Mouse (Mus musculus): ENCODE data around the gene Camkmt. TPM values are rescaled to one million over a fixed set of nuclear protein-coding genes. Genes with fewer than 3 reads are reported as not detected.

The Camkmt gene
- polyA plus RNA-seq, 1 experiment from 2014 or later, result 20.4 TPM

DNA sequence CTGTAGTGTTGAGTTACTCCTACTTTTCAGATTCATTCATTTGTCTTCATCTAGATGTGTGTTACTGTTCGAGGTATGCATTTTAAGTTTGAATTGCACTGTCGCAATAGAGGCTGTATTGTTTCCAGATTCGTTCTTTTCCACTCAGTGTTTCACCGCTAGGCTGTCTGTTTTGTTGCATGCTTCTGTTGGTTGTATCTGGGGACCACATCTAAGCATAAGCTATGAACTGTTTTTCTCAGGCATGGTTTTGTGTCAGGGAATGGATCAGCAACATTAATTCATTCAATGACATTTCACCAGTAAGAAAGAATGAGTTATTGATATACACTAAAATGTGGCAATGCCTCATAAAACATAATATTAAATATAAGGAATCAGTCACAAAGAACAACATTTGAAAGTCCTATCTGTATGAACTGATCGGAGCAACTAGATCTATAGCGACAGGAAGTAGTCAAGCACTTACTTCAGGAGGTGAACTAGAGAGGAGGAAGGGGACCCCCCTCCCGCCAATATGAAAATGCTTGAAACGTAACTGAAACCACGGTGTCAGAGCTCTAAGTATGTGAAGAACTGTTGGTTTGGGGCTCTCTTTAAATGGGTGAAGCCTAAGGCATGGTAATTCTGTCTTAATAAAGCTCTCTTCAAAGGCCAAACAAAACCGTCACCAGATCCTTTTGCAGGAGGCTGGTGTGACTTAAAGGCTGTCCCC lies 80.3 kb downstream of the Camkmt start:
- no peak overlapping the region for H3K4me3 ChIP-seq (replicated peaks; ENCODE audit: low read length)
- 82% methylated on average over 10 of the region's 10 CpGs for WGBS
- H3K4me1 ChIP-seq (replicated peaks; ENCODE audit: control insufficient read depth, insufficient read depth, low read length), result no peaks in the 10 kb centered on the region
- H3K9me3 ChIP-seq (ENCODE audit: control insufficient read depth, low read length), result no peaks in the 10 kb centered on the region
- DNase-seq (ENCODE audit: low spot score), result no peak
- H3K27ac ChIP-seq, result no peak overlapping the region
- no peak overlapping the region for H3K4me2 ChIP-seq (replicated peaks)
- no peak for ATAC-seq (ENCODE audit: low FRiP score)
- no peak overlapping the region for H3K9ac ChIP-seq
- no peaks in the 10 kb centered on the region for H3K27me3 ChIP-seq (ENCODE audit: control insufficient read depth, insufficient read depth, low read length)
- H3K36me3 ChIP-seq (replicated peaks; ENCODE audit: control insufficient read depth, insufficient read depth), result no peaks in the 10 kb centered on the region

DNA sequence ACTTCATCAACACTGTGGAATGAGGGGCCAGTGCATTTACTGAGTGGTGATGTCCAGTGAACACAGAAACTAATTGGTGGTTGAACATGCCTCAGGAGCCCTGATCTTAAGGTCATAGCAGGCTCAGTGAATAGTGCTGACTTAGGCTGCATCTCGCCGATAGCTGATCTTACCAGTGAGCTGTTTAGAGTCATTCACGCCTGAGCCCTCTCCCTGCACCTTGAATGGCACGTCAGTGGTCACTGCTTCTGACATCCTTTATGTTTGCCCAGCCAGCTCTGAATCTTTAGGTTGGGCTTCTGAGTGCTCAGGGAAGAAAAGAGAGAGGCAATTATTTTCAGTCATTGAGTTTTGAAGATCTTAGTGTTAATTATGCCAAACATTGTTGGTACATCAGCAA lies 81.6 kb downstream of the Camkmt start:
- DNase-seq (ENCODE audit: low spot score) (no peak), ATAC-seq (ENCODE audit: low FRiP score) (no peak)
- H3K4me1 ChIP-seq (replicated peaks; ENCODE audit: control insufficient read depth, insufficient read depth, low read length), result no peaks in the 10 kb centered on the region
- 8% methylated on average over 4 of the region's 4 CpGs for WGBS
- H3K36me3 ChIP-seq (replicated peaks; ENCODE audit: control insufficient read depth, insufficient read depth), result no peaks in the 10 kb centered on the region
- no peak overlapping the region for H3K9ac ChIP-seq
- H3K4me3 ChIP-seq (replicated peaks; ENCODE audit: low read length), result no peak overlapping the region
- no peaks in the 10 kb centered on the region for H3K9me3 ChIP-seq (ENCODE audit: control insufficient read depth, low read length)
- no peak overlapping the region for H3K4me2 ChIP-seq (replicated peaks)
- no peak overlapping the region for H3K27ac ChIP-seq
- H3K27me3 ChIP-seq (ENCODE audit: control insufficient read depth, insufficient read depth, low read length), result no peaks in the 10 kb centered on the region

DNA sequence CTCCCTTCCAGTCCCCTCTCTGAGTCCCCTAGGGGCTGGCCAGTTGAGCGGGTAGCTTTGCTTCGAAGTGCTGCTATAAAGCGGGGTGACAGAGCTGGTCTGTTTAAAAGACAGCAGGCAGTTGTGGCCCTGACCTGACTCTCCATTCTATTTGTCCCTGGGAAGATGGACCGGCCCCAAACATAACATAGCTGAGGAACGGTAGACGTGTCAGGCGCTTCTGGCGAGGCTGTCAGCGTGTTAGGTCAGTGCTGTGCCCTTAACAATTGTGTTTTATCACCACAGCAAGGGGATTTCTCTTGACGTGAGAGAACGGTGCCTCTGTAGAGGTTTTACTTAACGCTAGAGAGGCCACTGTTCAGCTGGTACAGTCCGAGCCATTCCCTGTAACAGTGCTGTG lies 86.9 kb downstream of the Camkmt start:
- H3K9ac ChIP-seq, result no peak overlapping the region
- no peak overlapping the region for H3K27ac ChIP-seq
- 42% methylated on average over 13 of the region's 13 CpGs for WGBS
- no peak for DNase-seq (ENCODE audit: low spot score)
- no peak overlapping the region for H3K4me3 ChIP-seq (replicated peaks; ENCODE audit: low read length)
- H3K4me2 ChIP-seq (replicated peaks), result no peak overlapping the region
- H3K4me1 ChIP-seq (replicated peaks; ENCODE audit: control insufficient read depth, insufficient read depth, low read length), result peaks cover 6% of the 10 kb centered on the region; the same call in 1 of the 2 replicates
- H3K36me3 ChIP-seq (replicated peaks; ENCODE audit: control insufficient read depth, insufficient read depth), result no peaks in the 10 kb centered on the region
- no peak for ATAC-seq (ENCODE audit: low FRiP score)
- H3K9me3 ChIP-seq (ENCODE audit: control insufficient read depth, low read length), result no peaks in the 10 kb centered on the region
- H3K27me3 ChIP-seq (ENCODE audit: control insufficient read depth, insufficient read depth, low read length), result no peaks in the 10 kb centered on the region

DNA sequence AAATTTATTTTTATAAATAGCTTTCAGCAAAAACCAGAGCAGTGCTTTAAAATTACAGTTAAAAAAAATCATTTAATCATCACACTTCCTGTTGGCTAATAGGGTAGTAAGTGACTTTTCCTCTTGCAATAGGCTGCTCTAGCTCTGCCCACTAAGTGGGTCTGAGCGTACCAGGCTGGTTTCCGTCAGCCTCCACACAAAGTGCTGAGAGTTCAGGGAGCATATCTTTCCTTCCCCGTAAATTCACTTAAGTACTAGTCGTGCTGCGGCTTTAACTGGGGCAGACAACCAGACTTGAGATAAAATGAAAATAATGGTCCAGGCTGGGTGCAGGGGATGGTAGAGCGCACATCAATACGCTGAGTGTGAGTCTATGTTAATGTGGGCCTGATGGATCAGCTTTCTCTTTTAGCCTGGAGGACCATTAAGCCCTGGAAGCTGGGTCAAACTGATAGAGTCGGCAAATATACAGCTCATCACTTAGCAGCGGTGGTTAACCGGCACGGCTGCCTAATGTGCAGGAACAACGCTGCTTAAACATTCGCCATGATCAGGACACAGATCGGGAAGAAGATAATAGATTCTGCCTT lies 90.2 kb downstream of the Camkmt start:
- no peak for DNase-seq (ENCODE audit: low spot score)
- WGBS, result 26% methylated on average over 14 of the region's 14 CpGs

DNA sequence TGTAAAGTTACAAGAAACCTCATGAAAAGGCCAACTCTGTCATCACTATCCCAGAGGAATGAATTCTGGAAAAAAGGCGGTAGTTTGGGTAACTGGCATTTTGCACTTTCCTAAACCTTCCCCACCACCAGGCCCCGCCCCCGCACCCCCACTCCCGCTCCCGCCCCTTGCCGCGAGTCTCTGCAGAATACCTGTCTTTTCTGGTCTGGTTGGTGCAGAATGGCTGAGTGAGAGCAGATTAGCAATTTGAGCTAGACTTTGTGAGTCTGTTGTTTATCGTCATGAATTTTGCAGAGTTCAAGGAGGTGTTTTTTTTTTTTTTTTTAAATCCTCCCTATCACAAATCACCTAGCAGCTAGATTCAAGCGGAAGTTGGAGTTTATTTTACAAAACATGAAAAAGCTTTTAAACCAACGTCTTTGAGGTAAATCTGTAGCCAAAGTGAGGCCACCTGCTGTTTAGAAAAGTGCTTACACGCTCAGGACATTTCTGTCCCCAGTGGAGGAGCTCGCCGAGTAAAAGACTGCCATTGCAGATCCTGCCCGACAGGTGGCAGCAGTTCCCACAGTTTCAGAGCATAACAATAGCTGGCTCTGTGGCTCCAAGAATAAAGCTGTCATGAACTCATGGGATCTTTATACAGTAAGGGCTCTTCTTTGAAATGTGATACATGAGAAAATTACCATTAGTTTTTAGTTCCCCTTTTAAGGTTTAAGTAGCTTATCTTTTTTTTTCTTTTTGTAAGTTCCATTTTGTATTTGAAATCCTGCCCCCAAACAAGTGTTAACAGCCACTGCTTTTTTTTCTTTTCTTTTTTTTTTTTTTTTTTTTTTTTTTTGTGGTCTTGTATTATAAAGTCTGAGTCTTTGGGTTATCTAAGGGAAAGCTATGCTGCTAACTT lies 99.1 kb downstream of the Camkmt start:
- DNase-seq (ENCODE audit: low spot score) (peak; percentile 98), ATAC-seq (ENCODE audit: low FRiP score) (peak; percentile 87)
- 7% methylated on average over 14 of the region's 14 CpGs for WGBS
- Histone ChIP-seq H3K27me3 (ENCODE audit: control insufficient read depth, insufficient read depth, low read length) (no peaks in the 10 kb centered on the region), H3K9me3 (ENCODE audit: control insufficient read depth, low read length) (no peaks in the 10 kb centered on the region), H3K4me3 (replicated peaks; ENCODE audit: low read length) (no peak overlapping the region), H3K27ac (no peak overlapping the region), H3K4me2 (replicated peaks) (peak overlapping the region; percentile 37), H3K4me1 (replicated peaks; ENCODE audit: control insufficient read depth, insufficient read depth, low read length) (peaks cover 4% of the 10 kb centered on the region; the same call in 1 of the 2 replicates), H3K9ac (peak overlapping the region; percentile 9; the same call in 1 of the 2 replicates), H3K36me3 (replicated peaks; ENCODE audit: control insufficient read depth, insufficient read depth) (no peaks in the 10 kb centered on the region)

More for the DNA sequence above, 90.2 kb downstream of the Camkmt start:
- Histone ChIP-seq H3K4me2 (replicated peaks) (peak overlapping the region; percentile 39), H3K27ac (peak overlapping the region; percentile 26; the same call in 1 of the 2 replicates), H3K4me1 (replicated peaks; ENCODE audit: control insufficient read depth, insufficient read depth, low read length) (peaks cover 6% of the 10 kb centered on the region; the same call in 1 of the 2 replicates), H3K9me3 (ENCODE audit: control insufficient read depth, low read length) (no peaks in the 10 kb centered on the region), H3K27me3 (ENCODE audit: control insufficient read depth, insufficient read depth, low read length) (no peaks in the 10 kb centered on the region), H3K4me3 (replicated peaks; ENCODE audit: low read length) (0 out of 2 replicates have a peak overlapping the region, but pooled peaks have one; percentile 2), H3K36me3 (replicated peaks; ENCODE audit: control insufficient read depth, insufficient read depth) (no peaks in the 10 kb centered on the region), H3K9ac (no peak overlapping the region)
- ATAC-seq (ENCODE audit: low FRiP score), result no peak

DNA sequence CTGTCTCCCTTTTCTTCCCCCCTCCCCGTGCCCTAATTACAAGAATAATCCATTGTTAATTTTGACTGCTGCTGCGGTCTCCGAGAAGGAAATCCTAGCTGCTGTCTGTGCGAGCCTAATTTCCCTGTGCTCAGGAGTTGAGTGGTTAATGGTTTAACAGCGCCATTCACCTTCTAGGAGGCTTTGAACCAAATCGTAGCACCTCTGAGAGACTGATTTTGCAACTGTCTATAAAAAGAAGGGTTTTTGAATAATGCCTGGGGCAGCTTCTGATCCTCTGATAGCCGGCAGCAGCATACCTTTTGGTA lies 99.7 kb downstream of the Camkmt start:
- Histone ChIP-seq H3K4me1 (replicated peaks; ENCODE audit: control insufficient read depth, insufficient read depth, low read length) (peaks cover 4% of the 10 kb centered on the region; the same call in 1 of the 2 replicates), H3K4me3 (replicated peaks; ENCODE audit: low read length) (no peak overlapping the region), H3K36me3 (replicated peaks; ENCODE audit: control insufficient read depth, insufficient read depth) (no peaks in the 10 kb centered on the region), H3K27ac (no peak overlapping the region), H3K4me2 (replicated peaks) (peak overlapping the region; percentile 37), H3K9ac (peak overlapping the region; percentile 9; the same call in 1 of the 2 replicates), H3K9me3 (ENCODE audit: control insufficient read depth, low read length) (no peaks in the 10 kb centered on the region), H3K27me3 (ENCODE audit: control insufficient read depth, insufficient read depth, low read length) (no peaks in the 10 kb centered on the region)
- DNase-seq (ENCODE audit: low spot score), result no peak
- WGBS, result 12% methylated on average over 7 of the region's 7 CpGs
- ATAC-seq (ENCODE audit: low FRiP score), result no peak

DNA sequence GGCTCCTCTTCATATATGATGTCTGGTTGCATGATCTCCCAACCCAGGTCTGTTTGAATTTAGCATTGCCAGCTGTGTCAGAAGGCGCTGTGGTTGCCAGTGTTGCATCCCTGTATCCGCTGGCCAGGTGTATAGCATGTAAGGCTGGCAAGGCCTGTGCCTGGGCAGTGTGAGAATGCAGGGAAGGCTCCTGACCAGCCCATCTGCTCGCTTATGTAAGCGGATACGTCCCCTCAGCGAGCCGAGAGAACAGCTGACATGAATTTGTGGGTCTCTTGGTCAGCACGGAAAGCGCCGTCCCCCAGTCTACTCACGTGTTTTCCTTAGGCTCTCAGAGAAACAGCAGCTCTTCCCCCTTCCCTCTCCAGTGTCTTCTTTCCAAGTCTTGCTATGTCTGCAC lies 102.9 kb downstream of the Camkmt start:
- Histone ChIP-seq H3K9me3 (ENCODE audit: control insufficient read depth, low read length) (no peaks in the 10 kb centered on the region), H3K36me3 (replicated peaks; ENCODE audit: control insufficient read depth, insufficient read depth) (no peaks in the 10 kb centered on the region), H3K27me3 (ENCODE audit: control insufficient read depth, insufficient read depth, low read length) (no peaks in the 10 kb centered on the region), H3K4me3 (replicated peaks; ENCODE audit: low read length) (no peak overlapping the region), H3K4me2 (replicated peaks) (no peak overlapping the region), H3K4me1 (replicated peaks; ENCODE audit: control insufficient read depth, insufficient read depth, low read length) (peaks cover 4% of the 10 kb centered on the region; the same call in 1 of the 2 replicates), H3K9ac (no peak overlapping the region), H3K27ac (no peak overlapping the region)
- no peak for ATAC-seq (ENCODE audit: low FRiP score)
- no peak for DNase-seq (ENCODE audit: low spot score)
- 87% methylated on average over 11 of the region's 11 CpGs for WGBS

DNA sequence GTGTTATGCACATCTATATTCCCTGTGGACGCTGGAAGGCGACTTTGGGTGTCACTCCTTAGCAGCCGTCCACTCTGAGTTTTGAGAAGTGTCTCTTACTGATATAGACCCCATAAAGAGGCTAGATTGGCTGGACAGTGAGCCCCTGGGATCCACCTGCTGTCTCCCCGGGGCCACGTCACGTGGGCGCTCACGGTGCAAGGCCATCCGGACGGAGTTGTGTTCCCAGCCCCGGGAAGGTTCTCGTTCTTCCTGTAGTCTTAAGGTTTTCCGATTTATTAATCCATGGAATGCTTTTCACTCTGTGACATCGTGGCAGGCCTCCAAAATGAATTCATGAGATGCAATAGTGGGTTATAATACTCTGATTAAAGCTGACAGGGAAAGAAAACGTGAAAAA lies 108.4 kb downstream of the Camkmt start:
- no peak for ATAC-seq (ENCODE audit: low FRiP score)
- H3K4me1 ChIP-seq (replicated peaks; ENCODE audit: control insufficient read depth, insufficient read depth, low read length), result no peaks in the 10 kb centered on the region
- WGBS, result 86% methylated on average over 15 of the region's 15 CpGs

DNA sequence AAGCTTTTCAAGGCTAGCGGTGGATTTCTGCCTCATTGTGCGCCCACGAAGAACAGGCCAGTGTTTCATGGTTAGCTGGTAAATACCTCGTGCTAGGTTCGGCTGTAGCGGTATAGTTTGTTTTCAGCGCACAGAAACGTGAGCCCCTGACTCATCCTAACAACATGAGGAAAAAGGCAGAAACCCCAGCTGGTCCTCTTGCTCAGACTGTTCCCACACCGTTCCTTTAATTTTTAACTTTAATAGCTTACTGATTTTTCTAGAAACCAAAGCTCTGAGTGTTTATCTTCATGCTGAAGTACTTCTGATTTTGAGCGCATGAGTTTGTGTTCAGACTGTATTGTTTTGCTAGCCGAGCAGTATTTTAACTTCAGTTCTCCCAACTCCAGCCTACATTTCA lies 109.0 kb downstream of the Camkmt start:
- Histone ChIP-seq H3K27ac (no peak overlapping the region), H3K36me3 (replicated peaks; ENCODE audit: control insufficient read depth, insufficient read depth) (no peaks in the 10 kb centered on the region), H3K4me1 (replicated peaks; ENCODE audit: control insufficient read depth, insufficient read depth, low read length) (no peaks in the 10 kb centered on the region), H3K9ac (no peak overlapping the region), H3K9me3 (ENCODE audit: control insufficient read depth, low read length) (no peaks in the 10 kb centered on the region), H3K4me3 (replicated peaks; ENCODE audit: low read length) (no peak overlapping the region), H3K27me3 (ENCODE audit: control insufficient read depth, insufficient read depth, low read length) (no peaks in the 10 kb centered on the region), H3K4me2 (replicated peaks) (no peak overlapping the region)
- ATAC-seq (ENCODE audit: low FRiP score) (no peak), DNase-seq (ENCODE audit: low spot score) (no peak)
- WGBS, result 89% methylated on average over 11 of the region's 11 CpGs

More for the DNA sequence above, 108.4 kb downstream of the Camkmt start:
- Histone ChIP-seq H3K9me3 (ENCODE audit: control insufficient read depth, low read length) (no peaks in the 10 kb centered on the region), H3K4me3 (replicated peaks; ENCODE audit: low read length) (no peak overlapping the region), H3K27me3 (ENCODE audit: control insufficient read depth, insufficient read depth, low read length) (no peaks in the 10 kb centered on the region), H3K36me3 (replicated peaks; ENCODE audit: control insufficient read depth, insufficient read depth) (no peaks in the 10 kb centered on the region), H3K4me2 (replicated peaks) (no peak overlapping the region), H3K9ac (no peak overlapping the region), H3K27ac (no peak overlapping the region)
- DNase-seq (ENCODE audit: low spot score), result no peak
